Mouse (Mus musculus) retina, embryonic 14.5 days (tissue): ENCODE data around the gene Asxl2.
"Not testable (repeated sequence)": the region's sequence is repeated elsewhere in the genome, so short reads cannot be mapped to it uniquely, and the experiment has no call there.

Source experiments
- DNase-seq: peaks from one replicate; pipeline ENCODE4 v3.0.0-alpha.2; 2015; ENCODE audit warnings: low spot score

Asxl2 gene

DNA sequence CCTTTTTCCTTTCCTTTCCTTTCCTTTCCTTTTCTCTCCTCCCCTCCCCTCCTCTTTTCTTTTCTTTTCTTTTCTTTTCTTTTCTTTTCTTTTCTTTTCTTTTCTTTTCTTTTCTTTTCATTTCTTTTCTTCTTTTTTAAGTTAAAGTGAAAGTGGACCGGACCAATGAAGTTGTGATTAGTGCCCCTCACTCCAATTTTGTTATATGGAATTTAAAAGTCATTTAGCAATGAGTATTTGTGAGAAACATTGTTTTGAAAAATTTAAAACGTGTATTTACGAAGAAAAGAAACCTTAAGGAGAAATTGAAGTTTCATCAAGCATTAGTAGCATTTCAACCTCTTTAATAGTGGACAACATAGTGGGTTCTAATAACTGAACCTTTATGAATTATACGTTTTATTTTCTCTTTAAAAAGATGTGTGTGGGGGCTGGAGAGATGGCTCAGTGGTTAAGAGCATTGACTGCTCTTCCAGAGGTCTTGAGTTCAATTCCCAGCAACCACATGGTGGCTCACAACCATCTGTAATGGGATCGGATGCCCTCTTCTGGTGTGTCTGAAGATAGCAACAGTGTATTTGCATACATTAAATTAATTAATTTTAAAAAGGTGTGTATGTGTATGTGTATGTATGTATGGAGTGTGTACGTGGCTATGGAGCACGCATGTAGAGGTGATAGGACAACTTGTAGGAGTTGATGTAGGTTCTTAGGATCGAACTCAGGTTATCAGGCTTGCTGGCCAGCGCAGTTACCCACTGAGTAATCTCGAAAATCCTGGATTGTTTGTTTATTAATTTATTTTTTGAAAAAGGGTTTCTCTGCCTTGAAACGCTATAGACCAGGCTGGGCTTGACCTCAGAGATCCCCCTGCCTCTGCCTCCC, 1.5 kb downstream of the Asxl2 start:
- DNase-seq = no peak

DNA sequence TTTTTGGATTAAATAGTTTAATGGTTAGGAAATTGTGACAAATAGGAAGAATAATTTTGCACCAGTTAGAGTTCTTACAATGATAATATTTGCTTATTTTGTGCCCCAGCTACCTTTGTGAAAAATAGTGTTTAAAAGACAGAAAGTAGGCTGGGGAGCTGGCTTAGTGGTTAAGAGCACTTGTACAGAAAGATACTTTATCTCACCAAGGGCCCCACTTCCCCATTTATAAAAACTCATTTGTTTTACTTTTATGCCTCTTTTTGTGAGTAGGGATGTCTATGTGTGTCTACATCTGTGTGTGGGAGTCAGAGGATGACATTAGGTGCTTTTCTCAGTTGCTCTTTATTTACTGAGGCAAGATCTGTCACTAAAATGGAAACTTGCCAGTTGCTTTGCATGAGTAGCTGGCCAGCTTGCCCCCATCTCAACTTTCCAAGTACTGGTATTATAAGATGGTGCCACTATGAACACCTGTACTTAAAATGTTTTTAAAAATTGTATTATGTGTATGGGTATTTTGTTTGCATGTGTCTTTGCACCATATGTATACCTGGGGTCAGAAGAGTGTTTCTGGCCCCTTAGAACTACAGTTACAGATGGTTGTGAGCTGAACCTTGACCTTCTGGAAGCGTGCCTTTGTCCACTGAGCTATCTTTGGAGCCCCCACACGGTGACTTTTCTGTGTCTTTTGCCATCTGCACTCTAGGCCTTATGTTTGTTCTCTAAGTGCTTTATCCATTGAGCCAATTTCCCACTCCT, 3.2 kb downstream of the Asxl2 start:
- no peak for DNase-seq

DNA sequence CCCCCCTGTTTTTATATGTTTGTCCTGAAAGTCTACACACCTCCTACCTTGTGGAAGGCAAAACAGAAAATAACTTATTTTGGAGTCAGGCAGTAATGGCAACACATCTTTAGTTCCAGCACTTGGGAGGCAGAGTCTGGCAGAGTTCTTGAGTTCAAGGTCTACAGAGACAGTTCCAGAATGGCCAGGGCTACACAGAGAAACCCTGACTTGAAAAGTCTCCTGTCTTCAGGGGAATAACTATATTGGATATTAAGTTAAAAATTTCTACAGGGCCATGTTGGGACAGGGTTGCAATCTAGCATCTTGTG, 3.7 kb downstream of the Asxl2 start:
- DNase-seq = no peak

DNA sequence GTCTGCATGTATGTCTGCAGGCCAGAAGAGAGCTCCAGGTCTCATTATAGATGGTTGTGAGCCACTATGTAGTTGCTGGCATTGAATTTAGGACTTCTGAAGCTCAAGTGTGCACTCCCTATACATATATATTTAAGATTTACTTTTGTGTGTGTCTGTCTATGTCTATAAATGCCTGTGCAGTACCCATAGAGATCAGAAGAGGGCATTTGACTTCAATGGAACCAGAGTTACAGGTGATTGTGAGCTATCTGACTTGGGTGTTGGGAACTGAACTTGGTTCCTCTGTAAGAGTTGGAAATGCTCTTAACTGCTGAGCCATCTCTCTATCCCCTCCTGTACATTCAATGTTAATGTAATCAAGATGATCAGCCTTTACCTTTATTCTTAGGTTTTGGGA, 4.3 kb downstream of the Asxl2 start:
- no peak for DNase-seq

DNA sequence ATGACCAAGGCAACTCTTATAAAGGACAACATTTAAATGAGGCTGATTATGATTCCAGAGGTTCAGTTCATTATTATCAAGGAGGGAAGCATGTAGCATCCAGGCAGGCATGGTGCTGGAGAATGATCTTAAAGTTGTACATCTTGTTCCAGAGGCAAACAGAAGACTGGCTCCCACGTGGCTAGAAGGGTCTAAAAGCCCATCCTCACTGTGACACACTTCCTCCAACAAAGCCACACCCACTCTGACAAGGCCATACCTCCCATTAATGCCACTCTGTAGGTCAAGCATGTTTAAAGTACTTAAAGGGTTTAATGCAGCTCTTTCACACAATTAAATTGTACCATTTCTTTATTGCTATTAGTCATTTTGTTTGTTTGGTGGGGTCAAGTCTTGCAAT, 7.1 kb downstream of the Asxl2 start:
- DNase-seq = no peak

DNA sequence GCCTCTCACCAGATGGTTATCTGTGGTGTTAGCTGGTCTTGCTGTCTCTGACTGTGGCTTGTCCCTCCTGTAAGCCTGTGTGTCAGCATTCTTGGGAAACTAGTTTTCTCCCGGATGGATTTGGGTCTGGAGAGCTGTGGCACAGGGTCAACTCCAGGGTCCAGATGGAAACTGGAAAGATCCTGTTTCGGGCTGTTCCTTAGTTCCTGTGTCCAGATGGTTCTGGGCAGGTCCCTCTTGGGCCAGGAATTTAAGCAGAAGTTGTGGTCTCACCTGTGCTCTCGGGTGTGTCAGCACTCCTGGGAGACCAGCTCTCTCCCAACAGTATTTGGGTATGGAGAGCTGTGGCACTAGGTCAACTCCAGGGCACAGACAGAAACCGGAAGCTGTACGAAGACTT, 9.8 kb downstream of the Asxl2 start:
- DNase-seq = no peak

DNA sequence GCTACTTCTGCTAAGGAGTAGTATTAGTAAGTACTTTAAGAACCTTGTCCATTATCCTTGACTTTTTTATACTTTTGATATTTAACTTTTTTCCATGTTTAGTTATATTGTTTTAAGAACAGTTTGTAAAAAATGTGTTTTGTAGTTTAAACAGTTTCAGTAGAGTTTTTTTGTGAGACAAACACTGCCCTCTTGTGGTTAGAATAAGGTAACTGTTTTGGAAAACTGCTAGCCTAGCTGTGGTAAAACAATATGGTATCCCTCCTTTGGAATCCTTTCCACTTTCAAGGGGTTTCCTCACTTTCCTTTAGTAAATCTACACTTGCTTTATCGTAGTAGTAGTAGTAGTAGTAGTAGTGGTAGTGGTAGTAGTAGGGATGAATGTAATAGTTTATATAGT, 11.2 kb downstream of the Asxl2 start:
- peak; percentile 9 for DNase-seq

DNA sequence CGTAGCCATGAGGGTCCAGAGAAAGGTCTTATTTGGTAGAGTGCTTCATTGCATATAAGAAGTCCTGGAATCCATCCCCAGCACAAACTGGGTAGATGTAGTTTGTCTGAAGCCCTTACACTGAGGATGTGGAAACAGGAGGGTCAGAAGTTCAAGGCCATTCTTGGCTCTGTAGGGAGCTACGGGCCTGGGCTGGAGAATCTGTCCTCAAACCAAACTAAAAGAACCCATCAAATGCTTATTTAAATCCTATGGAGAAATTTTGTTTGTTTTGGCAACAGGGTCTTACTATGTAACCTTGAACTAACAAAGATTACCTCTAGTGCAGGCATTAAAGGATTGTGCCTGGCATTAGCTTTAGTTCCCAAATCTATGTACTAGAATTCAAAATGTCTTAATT, 14.3 kb downstream of the Asxl2 start:
- DNase-seq = no peak

DNA sequence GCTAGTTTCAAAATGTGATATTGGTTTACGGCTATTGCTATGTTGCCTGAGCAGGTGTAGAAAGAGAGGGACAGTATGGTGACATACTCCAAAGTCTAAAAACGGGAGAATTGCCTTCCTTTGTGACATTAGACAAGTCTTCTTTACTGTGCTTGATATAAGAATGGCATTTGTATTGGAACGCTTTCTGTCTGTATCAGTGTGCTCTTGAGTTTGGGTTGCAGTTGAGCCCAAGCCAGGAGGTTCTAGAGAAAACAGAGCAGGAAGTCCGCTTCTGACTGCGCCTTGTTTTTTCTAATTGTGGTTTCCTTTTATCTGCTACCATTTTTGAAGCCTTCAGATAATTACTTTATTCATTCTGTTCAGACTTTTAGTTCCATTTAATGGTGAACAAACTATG, 14.7 kb downstream of the Asxl2 start:
- DNase-seq = no peak

DNA sequence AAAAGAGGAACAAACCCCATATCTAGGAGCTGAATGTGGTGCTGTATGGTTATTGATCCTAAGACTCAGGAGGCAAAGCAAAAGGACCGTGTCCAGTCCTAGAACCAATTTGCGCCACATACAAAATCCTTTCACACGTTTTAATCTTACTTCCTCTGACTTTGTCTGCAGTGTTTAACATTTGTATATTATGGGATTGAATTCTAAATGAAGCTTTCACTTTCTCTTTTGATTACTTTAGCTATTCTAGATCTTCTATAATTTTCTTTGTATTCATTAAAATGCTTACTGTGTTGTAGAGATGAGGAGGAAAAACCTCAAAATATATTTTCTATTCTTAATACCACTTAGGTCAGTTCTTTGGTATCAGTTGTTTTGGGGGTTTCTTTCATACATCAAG, 26.9 kb downstream of the Asxl2 start:
- DNase-seq = no peak

DNA sequence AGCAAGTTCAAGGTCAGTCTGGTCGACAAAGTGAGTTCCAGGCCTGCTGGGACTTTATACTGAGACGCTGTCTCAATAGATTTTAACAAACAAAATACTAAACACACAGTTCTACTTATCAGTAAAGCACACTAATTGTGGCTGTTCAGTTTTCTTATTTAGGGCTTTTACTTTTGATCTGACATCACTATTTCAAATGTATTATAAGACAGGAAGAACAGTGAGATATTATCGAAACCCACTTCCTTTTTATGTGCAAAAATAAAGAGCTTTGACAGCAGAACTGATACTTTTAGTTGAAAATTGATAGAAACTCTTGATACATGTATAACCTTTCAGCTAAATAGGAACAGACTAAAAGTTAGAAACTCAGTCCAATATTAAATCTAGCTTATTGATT, 36.4 kb downstream of the Asxl2 start:
- no peak for DNase-seq

DNA sequence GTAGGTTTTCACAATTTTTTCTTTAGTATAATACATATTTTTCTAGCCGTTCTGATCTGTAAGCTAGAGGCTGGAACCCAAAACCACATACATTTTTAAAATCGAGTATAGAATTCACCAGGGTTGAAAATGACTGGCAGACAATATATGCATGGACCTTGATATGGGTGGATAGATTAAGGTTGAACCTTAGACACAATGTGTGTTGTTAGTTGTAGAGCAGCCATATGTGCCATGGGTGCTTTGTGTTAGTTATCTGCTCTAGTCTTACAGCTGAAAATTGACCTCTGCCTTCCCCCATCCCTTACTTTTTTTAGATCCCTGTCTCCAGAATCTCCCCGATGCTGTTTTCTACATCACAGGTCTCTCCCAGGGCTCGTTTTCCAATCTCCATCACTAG, 73.0 kb downstream of the Asxl2 start:
- no peak for DNase-seq

DNA sequence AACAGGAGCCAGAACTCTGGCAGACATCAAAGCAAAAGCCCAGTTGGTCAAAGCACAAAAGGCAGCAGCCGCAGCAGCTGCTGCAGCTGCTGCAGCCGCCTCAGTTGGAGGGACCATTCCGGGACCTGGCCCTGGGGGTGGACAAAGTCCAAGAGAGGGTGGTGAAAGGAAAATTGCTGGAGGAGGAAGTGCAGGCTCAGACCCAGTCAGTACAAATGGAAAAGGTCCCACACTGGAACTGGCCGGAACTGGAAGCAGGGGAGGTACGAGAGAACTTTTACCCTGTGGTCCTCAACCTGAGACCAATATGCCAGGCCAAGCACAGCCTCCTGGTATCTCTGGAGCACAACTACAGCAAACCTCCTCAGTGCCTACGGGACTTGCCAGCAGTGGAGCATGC, 73.4 kb downstream of the Asxl2 start:
- DNase-seq = no peak

DNA sequence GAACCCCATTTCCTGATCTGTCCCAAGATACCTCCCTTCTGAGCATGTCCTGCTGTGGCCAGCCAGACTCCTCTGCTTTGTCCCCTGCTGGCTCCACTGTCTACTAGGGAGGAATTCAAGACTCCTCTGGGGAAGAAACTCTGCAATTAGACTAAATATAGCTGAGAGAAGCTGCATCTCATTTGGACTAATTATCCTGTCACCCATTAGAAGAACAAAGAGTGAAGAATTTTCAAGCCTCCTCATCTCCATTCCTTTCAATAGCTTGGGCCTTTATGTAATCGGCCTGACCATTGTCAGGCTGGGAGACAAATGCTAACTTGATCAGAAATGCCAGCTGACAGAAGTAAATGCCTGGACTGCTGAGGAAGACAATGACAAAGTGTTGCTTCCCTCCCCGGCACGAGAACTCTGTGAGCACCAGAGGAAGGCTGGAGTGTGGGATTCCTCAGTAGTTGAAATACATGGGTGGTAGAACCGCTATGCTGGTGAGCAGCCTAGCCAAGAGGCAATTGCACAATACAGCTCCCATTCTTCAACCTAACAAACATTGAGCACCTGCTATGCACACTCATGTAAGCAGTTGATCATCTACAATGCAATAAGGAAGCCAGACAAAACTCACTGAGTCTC, 92.1 kb downstream of the Asxl2 start:
- peak; percentile 66 for DNase-seq

DNA sequence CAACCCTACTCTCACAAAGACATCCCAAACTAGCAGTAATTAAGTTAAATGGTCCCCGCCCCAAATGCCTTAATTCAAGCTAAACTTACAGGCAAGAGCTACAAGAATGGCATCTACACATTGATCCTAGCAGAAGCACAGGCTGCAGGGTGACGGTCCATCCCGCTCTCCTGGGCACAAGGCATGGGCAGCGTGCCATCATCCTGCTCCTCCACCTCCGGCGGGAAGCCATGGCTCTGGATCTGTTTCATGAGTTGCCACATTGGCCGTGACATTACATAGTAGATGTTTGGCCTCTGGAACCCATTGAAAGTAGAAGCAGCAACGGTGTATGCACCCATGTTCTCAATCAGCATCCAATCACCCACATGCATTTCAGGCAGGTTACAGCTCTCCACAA, 95.1 kb downstream of the Asxl2 start:
- not testable (repeated sequence) for DNase-seq

DNA sequence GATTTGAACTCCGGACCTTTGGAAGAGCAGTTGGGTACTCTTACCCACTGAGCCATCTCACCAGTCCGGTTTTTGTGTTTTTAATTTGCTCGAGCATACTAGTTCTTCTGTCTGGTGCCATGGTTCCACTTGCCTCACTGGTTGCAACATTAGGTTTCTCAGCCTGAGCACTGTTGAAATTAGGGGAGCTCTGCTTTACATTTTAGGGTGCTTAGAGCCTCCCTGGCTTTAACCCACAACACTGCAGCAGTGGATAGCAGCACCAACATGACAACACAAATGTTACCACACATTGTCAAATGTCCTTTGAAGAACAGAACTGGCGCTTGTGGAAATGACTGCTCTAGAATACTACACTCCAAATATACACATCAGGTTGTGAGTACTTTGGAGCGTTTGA, 98.9 kb downstream of the Asxl2 start:
- DNase-seq = no peak

DNA sequence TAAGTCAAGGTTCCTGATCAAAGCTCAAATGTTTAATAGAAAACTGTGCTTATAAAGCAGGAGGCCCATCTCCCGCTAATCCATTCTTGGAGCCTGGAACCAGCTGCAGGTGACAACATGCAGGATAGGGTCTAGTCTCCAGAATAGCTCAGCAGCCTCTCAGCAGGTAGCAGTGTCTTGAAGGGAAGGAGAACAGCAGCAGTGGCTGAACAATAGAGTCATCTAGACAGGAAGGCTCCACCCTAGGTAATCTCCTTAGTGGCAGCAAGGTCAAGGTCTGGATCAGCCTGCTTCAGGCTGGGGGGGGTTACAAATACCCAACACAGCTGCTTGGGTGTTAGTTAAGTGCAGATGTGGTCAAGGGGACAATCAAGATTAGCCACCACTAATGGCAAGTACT, 108.8 kb downstream of the Asxl2 start:
- DNase-seq = not testable (repeated sequence)

DNA sequence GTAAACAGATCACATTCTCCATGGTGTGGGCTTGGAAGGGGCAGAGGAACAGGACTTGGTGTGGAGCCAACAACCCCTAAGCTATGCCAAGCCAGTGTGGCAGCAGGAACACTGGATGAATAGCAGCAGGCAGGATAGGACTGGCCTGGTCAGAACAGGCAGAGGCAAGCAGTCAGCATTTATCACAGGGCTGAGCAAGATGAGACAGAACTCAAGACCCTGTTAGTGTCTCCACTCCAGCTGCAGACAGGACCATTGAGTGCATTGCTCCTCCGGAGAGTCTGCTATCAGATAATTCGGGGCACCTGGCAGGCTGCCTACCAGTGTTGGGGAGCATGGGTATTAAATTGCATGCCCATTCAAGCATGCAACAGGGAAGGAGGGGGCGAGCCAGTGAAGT, 111.0 kb downstream of the Asxl2 start:
- no peak for DNase-seq

DNA sequence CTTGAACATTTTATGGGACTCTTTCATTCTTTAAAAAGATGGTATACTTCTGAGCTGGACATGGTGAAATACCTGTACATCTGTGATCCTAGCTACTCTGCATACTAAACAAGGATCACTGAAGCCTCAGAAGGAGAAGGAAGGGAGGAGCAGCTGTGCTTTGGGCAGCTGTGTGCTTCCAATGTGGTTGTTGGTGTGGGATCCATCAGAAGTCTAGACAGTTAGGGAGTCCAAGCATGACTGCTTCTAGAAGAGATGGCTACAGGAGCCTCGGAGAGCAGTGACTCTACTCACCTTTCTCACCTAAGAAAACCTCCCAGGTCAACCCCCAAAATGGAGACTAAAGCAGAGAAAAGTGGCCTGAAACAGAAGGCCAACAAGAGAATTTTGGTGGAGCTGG, 111.4 kb downstream of the Asxl2 start:
- DNase-seq = no peak

DNA sequence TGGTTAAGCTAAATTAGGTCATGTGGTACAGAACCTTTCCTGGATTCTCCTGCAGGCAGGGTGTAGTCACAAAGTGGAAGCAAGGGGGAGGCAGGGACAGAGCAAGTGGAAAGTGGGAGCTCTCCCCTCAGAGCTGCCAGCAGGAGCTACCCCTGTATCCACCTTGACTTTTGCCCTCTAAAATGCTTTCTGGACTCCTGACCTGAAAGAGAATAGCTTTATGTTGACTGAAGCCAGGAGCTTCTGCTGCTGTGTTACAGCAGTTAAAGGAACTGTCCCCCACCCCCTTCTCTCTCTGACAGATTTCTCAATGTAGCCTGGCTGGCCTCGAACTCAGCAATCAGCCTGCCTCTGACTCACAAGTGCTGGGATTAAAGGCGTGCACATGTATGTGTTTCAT, 112.9 kb downstream of the Asxl2 start:
- DNase-seq = no peak

DNA sequence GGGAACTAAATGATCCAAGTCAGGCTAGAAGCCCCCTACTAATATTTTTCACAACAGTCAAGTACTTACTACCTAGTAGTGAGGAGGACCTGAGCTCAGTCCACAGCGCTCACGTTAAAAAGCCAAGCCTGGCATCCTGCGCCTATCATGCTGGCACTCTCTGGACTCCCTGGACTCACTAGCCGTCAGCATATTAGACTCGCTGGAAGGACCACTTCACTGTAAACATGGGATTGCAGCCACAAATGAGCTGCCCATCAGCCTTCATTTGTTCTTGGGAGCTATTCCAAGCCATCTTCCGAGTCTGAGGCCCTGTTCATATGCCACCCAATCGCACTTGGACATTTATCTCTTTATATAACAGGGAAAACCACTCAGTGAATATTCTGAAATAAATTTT, 114.2 kb downstream of the Asxl2 start:
- no peak for DNase-seq

DNA sequence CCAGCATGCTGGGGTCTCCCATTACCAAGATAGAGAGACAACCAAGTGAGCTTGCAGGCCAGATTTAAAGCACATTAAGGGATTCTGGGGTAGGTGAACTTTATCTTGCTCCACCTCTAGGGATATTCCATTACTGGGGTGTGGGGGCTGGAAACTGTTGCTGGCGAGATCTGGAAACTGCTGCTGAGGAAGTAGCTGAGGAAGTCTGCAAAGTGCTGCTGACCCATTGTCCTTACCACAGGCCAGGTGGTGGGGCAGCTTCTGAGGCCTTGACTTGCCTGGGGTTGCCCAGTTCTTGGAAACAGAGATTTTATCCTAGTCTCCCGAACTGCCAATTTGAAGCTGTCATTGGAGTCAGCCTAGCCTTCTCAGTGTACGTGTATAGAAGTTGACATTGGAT, 118.8 kb downstream of the Asxl2 start:
- no peak for DNase-seq

DNA sequence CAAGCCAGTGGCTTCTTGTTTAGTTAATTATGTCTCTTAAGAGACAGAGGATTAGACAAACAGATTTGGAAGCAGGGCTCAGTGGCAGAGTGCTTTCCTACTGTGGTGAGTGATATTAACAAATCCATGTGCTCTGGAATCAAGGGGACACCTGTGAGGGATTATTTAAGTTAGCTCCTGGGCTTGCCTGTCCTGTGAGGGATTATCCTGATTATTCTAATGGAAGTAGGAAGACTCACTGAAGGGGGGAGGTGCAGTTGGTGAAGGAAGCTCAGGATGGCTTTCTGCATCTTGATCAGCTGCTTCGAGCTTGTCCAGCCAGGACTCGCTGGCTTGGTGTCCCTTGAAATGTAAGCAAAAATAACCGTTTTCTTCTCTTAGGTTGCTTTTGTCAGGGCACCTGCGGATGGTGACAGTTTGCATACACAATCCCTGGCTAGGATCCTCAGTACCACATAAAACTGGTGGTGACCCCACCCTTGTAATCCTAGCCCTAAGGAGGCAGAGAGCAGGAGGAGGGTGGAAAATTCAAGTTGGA, 119.5 kb downstream of the Asxl2 start:
- DNase-seq = no peak
